Mouse (Mus musculus) kidney, postnatal 0 days (tissue): Measurements from ENCODE around the gene Ttc28. TPM values are rescaled to one million over a fixed set of nuclear protein-coding genes. Genes with fewer than 3 reads are reported as not detected.

Experiments used
- ATAC-seq: fragments of 200-750 bp; cut with Nextera tagmentation; replicated peaks from 2 replicates; pipeline ENCODE4 v1.8.0; 2017; ENCODE audit warnings: low read depth, moderate number of reproducible peaks, moderate TSS enrichment, moderate library complexity; ENCODE audit not compliant: low FRiP score
- DNase-seq: peaks from one replicate; pipeline ENCODE4 v3.0.0-alpha.2; 2016; ENCODE audit warnings: low spot score
- H3K27ac ChIP-seq: fragments of 300-500 bp; sonication (generic); 2 replicates; pipeline ENCODE4 v1.5.1; 2014; ENCODE audit warnings: mild to moderate bottlenecking
- H3K27me3 ChIP-seq: fragments of 300-500 bp; sonication (generic); 2 replicates; pipeline ENCODE4 v1.6.1; 2014; ENCODE audit warnings: low read length, mixed read lengths; ENCODE audit not compliant: insufficient read depth
- H3K36me3 ChIP-seq: fragments of 300-500 bp; sonication (generic); 2 replicates; pipeline ENCODE4 v1.6.1; 2014; ENCODE audit warnings: low read length, mixed read lengths; ENCODE audit not compliant: insufficient read depth
- H3K4me1 ChIP-seq: fragments of 300-500 bp; sonication (generic); replicated peaks from 2 replicates; pipeline ENCODE4 v1.6.1; 2014; ENCODE audit warnings: antibody characterized with exemption, low read length, mixed read lengths; ENCODE audit not compliant: insufficient read depth
- H3K4me2 ChIP-seq: fragments of 300-500 bp; sonication (generic); 2 replicates; pipeline ENCODE4 v1.6.1; 2014; ENCODE audit warnings: mild to moderate bottlenecking, low read length, moderate library complexity, mixed read lengths
- H3K4me3 ChIP-seq: fragments of 300-500 bp; sonication (generic); replicated peaks from 2 replicates; pipeline ENCODE4 v1.5.1; 2014; ENCODE audit warnings: low read depth, low read length
- H3K9ac ChIP-seq: fragments of 300-500 bp; sonication (generic); 2 replicates; pipeline ENCODE4 v1.6.1; 2014; ENCODE audit warnings: low read depth, low read length
- H3K9me3 ChIP-seq: fragments of 300-500 bp; sonication (generic); replicated peaks from 2 replicates; pipeline ENCODE4 v1.6.1; 2016; ENCODE audit warnings: low read length, inconsistent platforms, mixed read lengths
- CTCF ChIP-seq: IDR thresholded peaks from 2 replicates; pipeline ENCODE4 v1.5.1; 2016; ENCODE audit warnings: antibody characterized with exemption, low read depth, mild to moderate bottlenecking, moderate library complexity
- WGBS: fragments of 180-500 bp; shearing (Covaris S2); extraction: QIAGEN DNeasy Blood & Tissue Kit; methylation state at CpG from one replicate; pipeline ENCODE4 v1.1.7; 2014; 5-methylcytosine and 5-hydroxymethylcytosine counted together
- polyA plus RNA-seq: library from polyadenylated mRNA; unstranded; fragments of >200 nt; fragmentation: Nextera tagmentation; extraction: Ambion mirVana; gene quantifications from 2 replicates; pipeline ENCODE4 v1.2.1, GENCODE M21; 2015

Ttc28 gene
- polyA plus RNA-seq, 1 experiment from 2014 or later: 8.1 TPM

GRCm38 (mm10) chr5:110860445-110860844, 19.2 kb upstream of the Ttc28 start:
- Histone ChIP-seq H3K36me3 (no peaks in the 10 kb centered on the region), H3K4me2 (no peak overlapping the region), H3K4me3 (no peak overlapping the region), H3K27me3 (no peaks in the 10 kb centered on the region), H3K9me3 (no peaks in the 10 kb centered on the region), H3K27ac (no peak overlapping the region), H3K4me1 (no peaks in the 10 kb centered on the region), H3K9ac (no peak overlapping the region)
- TF ChIP-seq CTCF: no peak
- 87% methylated on average over 5 of the region's 5 CpGs for WGBS
- ATAC-seq (no peak), DNase-seq (no peak)

GRCm38 (mm10) chr5:110868460-110868859, 11.1 kb upstream of the Ttc28 start:
- no peak for ATAC-seq

GRCm38 (mm10) chr5:110869242-110869669, 10.3 kb upstream of the Ttc28 start:
- DNase-seq: no peak

More at GRCm38 (mm10) chr5:110868460-110868859, 11.1 kb upstream of the Ttc28 start:
- TF ChIP-seq CTCF: no peak
- no peak overlapping the region for H3K4me3 ChIP-seq
- DNase-seq: no peak
- H3K4me1 ChIP-seq: no peaks in the 10 kb centered on the region
- H3K36me3 ChIP-seq: no peaks in the 10 kb centered on the region
- H3K4me2 ChIP-seq: no peak overlapping the region
- no peaks in the 10 kb centered on the region for H3K9me3 ChIP-seq
- 75% methylated on average over 4 of the region's 4 CpGs for WGBS
- no peak overlapping the region for H3K27ac ChIP-seq
- no peaks in the 10 kb centered on the region for H3K27me3 ChIP-seq
- H3K9ac ChIP-seq: no peak overlapping the region

GRCm38 (mm10) chr5:110873160-110873559, 6.4 kb upstream of the Ttc28 start:
- no peak for ATAC-seq
- Histone ChIP-seq H3K4me2 (no peak overlapping the region), H3K9ac (no peak overlapping the region), H3K4me1 (no peaks in the 10 kb centered on the region), H3K9me3 (no peaks in the 10 kb centered on the region), H3K36me3 (no peaks in the 10 kb centered on the region), H3K4me3 (no peak overlapping the region), H3K27ac (no peak overlapping the region), H3K27me3 (no peaks in the 10 kb centered on the region)
- 94% methylated on average over 6 of the region's 6 CpGs for WGBS
- DNase-seq: no peak
- TF ChIP-seq CTCF: no peak

More at GRCm38 (mm10) chr5:110869242-110869669, 10.3 kb upstream of the Ttc28 start:
- no peaks in the 10 kb centered on the region for H3K27me3 ChIP-seq
- H3K4me3 ChIP-seq: no peak overlapping the region
- H3K36me3 ChIP-seq: no peaks in the 10 kb centered on the region
- TF ChIP-seq CTCF: no peak
- no peaks in the 10 kb centered on the region for H3K9me3 ChIP-seq
- H3K9ac ChIP-seq: no peak overlapping the region
- H3K27ac ChIP-seq: no peak overlapping the region
- H3K4me2 ChIP-seq: no peak overlapping the region
- WGBS: 55% methylated on average over 8 of the region's 8 CpGs
- no peak for ATAC-seq
- no peaks in the 10 kb centered on the region for H3K4me1 ChIP-seq

GRCm38 (mm10) chr5:110874711-110875110, 4.9 kb upstream of the Ttc28 start:
- Histone ChIP-seq H3K4me1 (no peaks in the 10 kb centered on the region), H3K9ac (no peak overlapping the region), H3K27ac (no peak overlapping the region), H3K4me3 (no peak overlapping the region), H3K4me2 (no peak overlapping the region), H3K9me3 (no peaks in the 10 kb centered on the region), H3K27me3 (no peaks in the 10 kb centered on the region), H3K36me3 (no peaks in the 10 kb centered on the region)
- TF ChIP-seq CTCF: no peak
- ATAC-seq (no peak), DNase-seq (no peak)

GRCm38 (mm10) chr5:110875286-110875685, 4.3 kb upstream of the Ttc28 start:
- Histone ChIP-seq H3K9ac (no peak overlapping the region), H3K4me1 (no peaks in the 10 kb centered on the region), H3K36me3 (no peaks in the 10 kb centered on the region), H3K27ac (no peak overlapping the region), H3K4me3 (no peak overlapping the region), H3K4me2 (no peak overlapping the region), H3K9me3 (no peaks in the 10 kb centered on the region), H3K27me3 (no peaks in the 10 kb centered on the region)
- ATAC-seq (no peak), DNase-seq (no peak)
- 74% methylated on average over 1 of the region's 1 CpGs for WGBS
- TF ChIP-seq CTCF: no peak
